Mouse (Mus musculus) embryonic facial prominence, embryonic 14.5 days (tissue): ENCODE results near the gene Folr2. TPM values are rescaled to one million over a fixed set of nuclear protein-coding genes. Genes with fewer than 3 reads are reported as not detected.

ENCODE experiments used
- ATAC-seq: fragments of 200-750 bp; cut with Nextera tagmentation; 2 replicates; pipeline ENCODE4 v1.8.0; 2017; ENCODE audit warnings: low read depth, moderate number of reproducible peaks, moderate TSS enrichment
- DNase-seq: peaks from one replicate; pipeline ENCODE4 v3.0.0-alpha.2; 2015; ENCODE audit warnings: low spot score
- H3K27ac ChIP-seq: fragments of 300-500 bp; sonication (generic); replicated peaks from 2 replicates; pipeline ENCODE4 v1.5.1; 2014; ENCODE audit warnings: low read depth, mild to moderate bottlenecking, low read length, moderate library complexity
- H3K27me3 ChIP-seq: fragments of 300-500 bp; sonication (generic); replicated peaks from 2 replicates; pipeline ENCODE4 v1.6.1; 2014; ENCODE audit warnings: low read length; ENCODE audit not compliant: control insufficient read depth, insufficient read depth
- H3K36me3 ChIP-seq: fragments of 300-500 bp; sonication (generic); 2 replicates; pipeline ENCODE4 v1.6.1; 2014; ENCODE audit warnings: low read length, mixed read lengths; ENCODE audit not compliant: control insufficient read depth, insufficient read depth
- H3K4me1 ChIP-seq: fragments of 300-500 bp; sonication (generic); 2 replicates; pipeline ENCODE4 v1.6.1; 2014; ENCODE audit warnings: antibody characterized with exemption, low read length; ENCODE audit not compliant: control insufficient read depth, insufficient read depth
- H3K4me2 ChIP-seq: fragments of 300-500 bp; sonication (generic); 2 replicates; pipeline ENCODE4 v1.6.1; 2014; ENCODE audit warnings: low read depth, mild to moderate bottlenecking, low read length, moderate library complexity, mixed read lengths
- H3K4me3 ChIP-seq: fragments of 300-500 bp; sonication (generic); 2 replicates; pipeline ENCODE4 v1.5.1; 2014; ENCODE audit warnings: low read depth, mild to moderate bottlenecking, low read length
- H3K9ac ChIP-seq: fragments of 300-500 bp; sonication (generic); 2 replicates; pipeline ENCODE4 v1.6.1; 2014; ENCODE audit warnings: low read depth, mild to moderate bottlenecking, low read length, moderate library complexity, mixed read lengths
- H3K9me3 ChIP-seq: fragments of 300-500 bp; sonication (generic); 2 replicates; pipeline ENCODE4 v1.6.1; 2016; ENCODE audit warnings: low read length; ENCODE audit not compliant: control insufficient read depth
- whole genome bisulfite sequencing: fragments of 180-500 bp; shearing (Covaris S2); extraction: QIAGEN DNeasy Blood & Tissue Kit; methylation state at CpG from one replicate; pipeline ENCODE4 v1.1.7; 2014; 5-methylcytosine and 5-hydroxymethylcytosine counted together
- polyA plus RNA-seq: library from polyadenylated mRNA; unstranded; fragments of >200 nt; fragmentation: Nextera tagmentation; extraction: Ambion mirVana; gene quantifications from 2 replicates; pipeline ENCODE4 v1.2.1, GENCODE M21; 2014

Gene Folr2
- polyA plus RNA-seq = 3.9 and 4.0 TPM in 2 replicates

DNA sequence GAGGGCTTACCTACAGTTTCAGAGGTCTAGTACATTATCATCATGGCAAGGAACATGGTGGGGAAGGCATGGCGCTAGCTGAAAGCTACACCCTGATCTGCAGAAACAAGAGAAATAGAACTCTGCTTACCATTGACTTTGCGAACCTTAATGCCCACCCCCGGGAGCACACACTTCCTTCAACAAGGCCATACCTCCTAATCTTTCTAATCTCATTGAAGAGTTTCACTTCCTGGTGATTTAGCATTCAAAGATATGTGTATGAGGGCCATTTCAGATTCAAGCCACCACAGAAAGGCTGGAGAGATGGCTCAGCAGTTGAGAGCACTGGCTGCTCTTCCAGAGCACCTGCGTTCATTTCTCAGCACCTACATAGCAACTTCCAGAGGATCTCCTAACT, at the start of gene Folr2:
Gene Folr2 (minus strand): TSS at position 101 of the 400 bp plus-strand sequence.
- no peaks in the 10 kb centered on the region for H3K9me3 ChIP-seq
- ATAC-seq (no peak), DNase-seq (no peak)
- H3K27ac ChIP-seq = no peak within 1 kb of the TSS
- WGBS = 80% methylated on average over 4 of the region's 4 CpGs
- no peak within 1 kb of the TSS for H3K4me3 ChIP-seq
- H3K4me2 ChIP-seq = no peak within 1 kb of the TSS
- H3K27me3 ChIP-seq = no peaks in the 10 kb centered on the region
- no peaks in the 10 kb centered on the region for H3K4me1 ChIP-seq
- no peak within 1 kb of the TSS for H3K9ac ChIP-seq
- H3K36me3 ChIP-seq = no peaks in the 10 kb centered on the region

DNA sequence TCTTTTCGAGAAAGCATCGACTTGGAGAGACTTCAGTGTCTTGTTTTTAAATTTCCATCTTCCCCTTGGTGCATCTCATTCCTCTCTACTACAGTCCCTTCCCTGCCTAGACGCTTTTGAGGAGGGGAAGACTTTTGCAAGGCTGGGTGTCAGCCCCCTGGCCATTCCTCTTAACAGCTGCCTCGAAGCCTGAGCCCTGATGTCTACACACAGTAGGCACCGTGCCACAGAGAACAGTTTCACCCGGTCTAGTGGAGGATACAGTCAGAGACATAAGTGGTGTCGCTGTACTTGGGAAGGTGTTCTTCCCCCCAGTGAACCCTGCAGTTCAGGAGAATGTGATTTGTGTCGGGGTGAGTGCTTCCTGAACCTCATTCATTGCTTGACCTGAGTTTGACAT, 49.7 kb upstream of the Folr2 start:
- 73% methylated on average over 8 of the region's 8 CpGs for WGBS
- no peaks in the 10 kb centered on the region for H3K9me3 ChIP-seq
- peak overlapping the region; percentile 77 for H3K4me2 ChIP-seq
- peaks cover 8% of the 10 kb centered on the region for H3K4me1 ChIP-seq
- peak overlapping the region; percentile 72 for H3K4me3 ChIP-seq
- ATAC-seq (no peak), DNase-seq (no peak)
- no peaks in the 10 kb centered on the region for H3K27me3 ChIP-seq
- no peak overlapping the region for H3K27ac ChIP-seq
- peaks cover 25% of the 10 kb centered on the region for H3K36me3 ChIP-seq
- peak overlapping the region; percentile 91 for H3K9ac ChIP-seq

DNA sequence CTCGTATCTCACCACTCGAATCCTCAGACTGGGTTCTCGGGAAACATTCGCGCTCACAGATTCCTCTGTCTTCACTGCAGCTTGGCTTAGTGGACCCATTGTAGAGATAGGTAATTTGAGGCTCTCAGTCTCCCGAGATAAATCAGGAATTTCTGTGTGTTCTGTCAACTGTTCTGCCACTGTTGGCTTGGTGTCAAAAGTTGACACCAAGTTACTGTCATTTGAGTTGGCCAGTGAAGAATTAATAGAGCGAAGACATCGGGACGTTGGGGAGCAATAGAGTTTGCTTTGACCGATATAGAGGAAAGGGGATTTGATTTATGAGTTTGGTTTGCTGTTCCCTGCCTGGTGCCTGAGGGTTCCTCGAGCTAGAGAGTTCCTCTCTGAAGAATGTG, 49.3 kb upstream of the Folr2 start, which contains the start of gene Tomt:
Gene Tomt (minus strand): TSS at position 73 of the 395 bp plus-strand sequence.
- peak within 1 kb of the TSS; percentile 93 for H3K27ac ChIP-seq
- H3K4me3 ChIP-seq = peak within 1 kb of the TSS; percentile 72
- peak within 1 kb of the TSS; percentile 77 for H3K4me2 ChIP-seq
- DNase-seq (no peak), ATAC-seq (no peak)
- peaks cover 8% of the 10 kb centered on the region for H3K4me1 ChIP-seq
- no peaks in the 10 kb centered on the region for H3K27me3 ChIP-seq
- H3K9me3 ChIP-seq = no peaks in the 10 kb centered on the region
- H3K9ac ChIP-seq = peak within 1 kb of the TSS; percentile 91
- H3K36me3 ChIP-seq = peaks cover 21% of the 10 kb centered on the region
- 17% methylated on average over 11 of the region's 11 CpGs for WGBS

DNA sequence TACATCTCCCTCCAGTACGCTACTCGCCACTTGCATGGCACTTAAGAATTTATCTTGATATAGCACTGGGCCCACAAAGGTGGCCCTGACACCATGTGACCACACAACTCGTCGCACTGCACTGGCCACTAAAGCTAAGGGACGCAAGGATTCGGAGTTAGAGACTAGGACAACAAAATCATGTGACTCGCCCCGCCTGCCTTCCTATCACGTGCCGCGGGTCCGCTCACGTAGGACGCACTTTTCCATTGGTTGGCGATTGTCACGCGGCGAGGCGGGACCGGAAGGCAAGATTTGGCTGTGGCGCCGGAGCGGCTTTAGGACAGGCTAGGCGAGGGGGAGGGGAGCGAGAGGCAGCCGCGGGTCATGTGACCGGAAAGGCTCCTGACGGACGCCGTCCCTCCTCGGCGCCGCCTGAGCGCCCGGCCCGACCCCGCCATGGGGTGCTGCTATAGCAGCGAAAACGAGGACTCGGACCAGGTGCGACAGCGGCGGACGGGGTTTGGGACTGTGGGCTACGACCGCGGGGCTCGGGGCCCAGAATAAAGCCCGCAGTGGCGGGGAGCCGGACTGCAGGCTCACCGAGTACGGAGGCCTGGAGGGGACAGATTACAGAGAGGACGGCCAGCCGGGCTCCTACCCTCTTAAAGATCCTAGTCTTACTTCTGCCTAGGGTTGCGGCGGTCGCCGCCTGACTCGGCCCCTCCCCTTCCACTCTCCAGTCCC, 48.7 kb upstream of the Folr2 start, which contains the start of gene Lamtor1:
Gene Lamtor1 (plus strand): TSS at position 344 of the 726 bp plus-strand sequence.
- ATAC-seq (peak; percentile 97), DNase-seq (peak; percentile 100)
- WGBS = under 1% methylated on average over 61 of the region's 61 CpGs

DNA sequence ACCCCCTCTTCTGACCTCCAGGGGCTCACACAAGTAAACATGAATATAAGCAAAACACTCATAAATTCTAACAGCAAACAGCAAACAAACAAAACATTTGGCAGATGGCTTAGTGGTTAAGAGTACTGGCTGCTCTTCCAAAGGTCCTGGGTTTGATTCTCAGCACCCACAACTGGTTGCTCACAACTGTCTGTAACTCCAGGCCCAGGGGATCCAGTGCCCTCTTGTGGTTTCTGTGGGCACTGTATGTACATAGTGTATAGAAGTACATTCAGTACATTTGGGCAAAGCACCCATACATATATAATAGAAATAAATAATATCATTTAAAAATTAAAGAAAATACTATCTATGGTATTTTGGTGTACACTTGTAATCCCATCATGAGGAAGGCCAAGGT, 45.9 kb upstream of the Folr2 start:
- Histone ChIP-seq H3K27ac (no peak overlapping the region), H3K4me1 (peaks cover 8% of the 10 kb centered on the region), H3K9ac (no peak overlapping the region), H3K4me3 (no peak overlapping the region), H3K4me2 (no peak overlapping the region), H3K36me3 (no peaks in the 10 kb centered on the region), H3K27me3 (no peaks in the 10 kb centered on the region), H3K9me3 (no peaks in the 10 kb centered on the region)
- ATAC-seq (no peak), DNase-seq (no peak)

More for the DNA sequence above, 48.7 kb upstream of the Folr2 start, which contains the start of gene Lamtor1:
- Histone ChIP-seq H3K27me3 (no peaks in the 10 kb centered on the region), H3K36me3 (peaks cover 16% of the 10 kb centered on the region), H3K4me2 (peak within 1 kb of the TSS; percentile 77), H3K4me3 (peak within 1 kb of the TSS; percentile 72), H3K9me3 (no peaks in the 10 kb centered on the region), H3K9ac (peak within 1 kb of the TSS; percentile 91), H3K4me1 (peaks cover 8% of the 10 kb centered on the region), H3K27ac (peak within 1 kb of the TSS; percentile 93)

DNA sequence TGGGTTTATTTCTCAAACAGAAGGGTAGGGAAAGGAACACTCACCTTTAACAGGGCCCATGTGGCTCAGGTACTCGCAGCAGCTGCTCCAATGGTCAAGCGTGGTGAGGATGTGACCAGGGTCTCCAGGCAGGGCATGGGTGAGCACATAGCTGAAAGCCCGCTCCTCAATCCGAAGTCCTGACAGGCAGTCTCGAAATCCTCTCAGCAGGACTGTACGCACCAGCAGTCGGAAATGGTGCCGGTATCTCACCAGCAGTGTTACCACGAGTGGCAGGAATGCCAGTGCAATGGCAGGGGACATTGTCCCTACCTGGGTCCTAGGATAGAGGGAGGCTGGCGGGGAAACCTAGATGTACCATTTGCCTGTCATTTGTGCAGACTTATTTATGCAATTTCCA, 45.0 kb upstream of the Folr2 start:
- H3K4me2 ChIP-seq = no peak overlapping the region
- ATAC-seq (no peak), DNase-seq (no peak)
- WGBS = 94% methylated on average over 10 of the region's 10 CpGs
- no peak overlapping the region for H3K9ac ChIP-seq
- no peak overlapping the region for H3K27ac ChIP-seq
- no peaks in the 10 kb centered on the region for H3K9me3 ChIP-seq
- H3K36me3 ChIP-seq = no peaks in the 10 kb centered on the region
- H3K27me3 ChIP-seq = no peaks in the 10 kb centered on the region
- peaks cover 10% of the 10 kb centered on the region for H3K4me1 ChIP-seq
- H3K4me3 ChIP-seq = no peak overlapping the region

DNA sequence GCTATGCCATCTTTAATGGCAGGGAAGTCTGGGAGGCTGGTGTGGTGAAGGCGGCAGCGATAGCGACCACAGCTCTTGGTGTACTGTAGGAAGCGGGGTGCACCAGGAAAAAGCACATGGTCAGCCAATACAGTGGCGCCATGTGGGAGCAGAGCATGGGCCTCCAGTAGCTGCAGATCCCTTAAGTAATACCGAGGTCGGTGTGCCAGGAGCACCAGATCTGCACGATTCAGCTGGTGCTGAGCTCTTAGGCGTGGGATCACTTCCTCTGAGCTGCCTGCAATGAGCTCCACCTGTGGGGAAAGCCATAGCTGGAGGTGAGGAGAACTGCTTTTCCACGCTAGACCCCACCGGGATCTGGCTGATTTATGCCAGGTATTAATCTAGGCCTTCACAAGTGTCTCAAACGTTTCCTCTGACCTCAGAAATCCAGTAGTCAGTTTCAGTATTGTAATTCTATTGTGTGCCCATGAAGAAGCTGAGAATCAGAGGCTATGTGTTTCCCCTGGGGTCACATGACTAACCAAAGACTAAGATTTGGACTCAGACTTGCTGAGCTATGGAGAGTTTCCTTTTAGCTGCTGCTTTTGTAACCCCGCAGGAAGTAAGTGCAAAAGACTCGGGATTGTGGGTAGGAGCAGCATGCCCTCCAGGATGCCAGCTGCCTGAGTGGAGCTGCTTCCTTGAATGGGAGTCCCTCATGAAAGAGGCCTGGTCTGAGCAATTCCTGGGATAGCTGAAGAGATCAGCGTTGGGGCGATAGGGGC, 43.5 kb upstream of the Folr2 start:
- Histone ChIP-seq H3K4me2 (no peak overlapping the region), H3K27ac (no peak overlapping the region), H3K9me3 (no peaks in the 10 kb centered on the region), H3K27me3 (no peaks in the 10 kb centered on the region), H3K36me3 (no peaks in the 10 kb centered on the region), H3K4me3 (no peak overlapping the region), H3K9ac (0 out of 2 replicates have a peak overlapping the region, but pooled peaks have one; percentile 5), H3K4me1 (peaks cover 6% of the 10 kb centered on the region)
- ATAC-seq = no peak
- DNase-seq = no peak
- WGBS = 86% methylated on average over 16 of the region's 16 CpGs

DNA sequence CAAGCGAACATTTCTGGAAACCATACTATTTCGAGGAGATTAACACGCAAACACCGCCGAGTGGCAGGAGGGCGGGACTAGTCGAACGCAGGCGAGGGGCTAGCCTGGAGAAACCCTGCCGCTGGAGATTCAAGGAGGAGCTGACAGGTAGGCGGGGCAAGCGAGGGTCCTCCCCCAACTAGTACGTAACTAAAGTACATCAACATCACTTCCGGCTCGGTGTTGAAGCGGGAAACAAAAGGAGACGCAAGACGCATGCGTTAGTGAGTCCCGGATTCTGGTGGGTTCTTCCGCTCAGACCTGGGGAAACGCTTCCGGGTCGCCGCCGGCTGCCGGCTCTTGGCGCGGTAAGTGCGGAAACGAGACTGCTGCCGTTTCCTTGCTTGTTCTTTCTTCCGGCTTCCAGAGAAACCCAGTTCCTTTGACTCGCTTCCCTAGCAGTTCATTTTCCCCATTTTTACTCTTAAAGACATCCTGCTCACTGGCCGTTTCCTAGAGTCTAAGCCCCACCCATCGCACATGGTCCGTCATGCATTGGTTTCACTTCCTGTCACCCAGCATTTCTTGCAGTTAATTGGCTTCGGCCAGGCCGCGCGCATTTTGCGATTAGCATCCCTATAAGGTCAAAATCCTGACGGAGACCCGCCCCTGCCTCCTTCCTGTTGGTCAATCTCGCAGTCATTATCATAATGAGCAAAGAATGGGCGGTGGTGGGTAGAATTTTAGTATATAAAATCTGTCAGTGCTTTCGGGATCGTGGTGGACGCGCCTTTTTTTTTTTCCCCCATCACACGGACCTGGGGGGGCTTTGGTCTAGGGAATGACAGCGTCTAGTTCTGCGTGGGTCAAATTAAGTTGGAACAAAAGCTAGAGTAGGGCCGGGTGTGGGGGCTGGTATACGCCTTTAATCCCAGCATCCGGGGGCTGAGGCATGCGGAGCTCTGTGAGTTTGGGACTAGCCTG, 39.4 kb upstream of the Folr2 start:
- peak; percentile 99 for ATAC-seq
- WGBS = under 1% methylated on average over 57 of the region's 57 CpGs

More for the DNA sequence above, 39.4 kb upstream of the Folr2 start:
- H3K27ac ChIP-seq = peak overlapping the region; percentile 92
- peaks cover 4% of the 10 kb centered on the region; the same call in 1 of the 2 replicates for H3K4me1 ChIP-seq
- peak overlapping the region; percentile 57 for H3K4me3 ChIP-seq
- H3K9ac ChIP-seq = peak overlapping the region; percentile 64
- no peaks in the 10 kb centered on the region for H3K27me3 ChIP-seq
- no peaks in the 10 kb centered on the region for H3K9me3 ChIP-seq
- H3K4me2 ChIP-seq = peak overlapping the region; percentile 58
- no peaks in the 10 kb centered on the region for H3K36me3 ChIP-seq
- peak; percentile 100 for DNase-seq
